Mouse (Mus musculus): ENCODE measurements around the gene Rasgrf1.

DNA sequence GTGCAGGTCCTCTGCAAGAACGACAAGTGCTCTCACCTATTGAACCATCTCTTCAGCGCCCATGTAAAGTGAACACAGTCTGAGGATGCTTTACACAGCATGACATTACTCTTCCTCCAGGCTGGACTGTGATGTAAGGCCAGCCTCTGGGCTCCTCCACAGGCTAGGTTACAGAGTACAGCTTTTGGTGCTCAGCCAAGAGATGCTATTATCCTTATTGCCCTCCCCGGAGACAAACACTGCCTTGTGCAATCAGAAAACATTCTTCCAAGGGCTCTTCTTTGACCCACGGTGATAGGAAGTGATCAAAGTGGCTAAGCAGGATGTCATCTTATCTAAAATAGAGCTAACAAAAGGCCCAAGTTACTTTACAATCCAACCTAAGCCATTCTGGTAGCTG is 128.8 kb downstream of the Rasgrf1 start:
- TF ChIP-seq CTCF (IDR thresholded peaks at IDR 0.05; ENCODE audit: borderline replicate concordance, extremely low read depth, insufficient read depth, insufficient read length) (no peak), POLR2A (IDR thresholded peaks at IDR 0.05; ENCODE audit: borderline replicate concordance, extremely low read depth, insufficient read depth, insufficient read length, poor library complexity, severe bottlenecking) (no peak)
